Mouse (Mus musculus): Measurements from ENCODE around the gene C1qa. TPM values are rescaled to one million over a fixed set of nuclear protein-coding genes. Genes with fewer than 3 reads are reported as not detected.

The C1qa gene
- polyA plus RNA-seq, 1 experiment from 2014 or later: 26.2 TPM

GRCm38 (mm10) chr4:136876971-136877370 is 21.6 kb downstream of the C1qa start:
- Histone ChIP-seq H3K4me3 (ENCODE audit: low read depth, low read length) (no peak overlapping the region), H3K9me3 (ENCODE audit: low read depth, low read length) (no peaks in the 10 kb centered on the region), H3K36me3 (ENCODE audit: insufficient read depth) (no peaks in the 10 kb centered on the region), H3K27ac (ENCODE audit: low read depth) (no peak overlapping the region), H3K4me1 (ENCODE audit: insufficient read depth) (no peaks in the 10 kb centered on the region), H3K4me2 (no peak overlapping the region), H3K27me3 (ENCODE audit: insufficient read depth, low read length) (no peaks in the 10 kb centered on the region; the same call in 1 of the 2 replicates), H3K9ac (no peak overlapping the region)
- peak; percentile 78 for TF ChIP-seq CTCF (IDR thresholded peaks at IDR 0.05; ENCODE audit: low read depth)
- DNase-seq (peak; percentile 70), ATAC-seq (ENCODE audit: insufficient read depth) (no peak; the same call in 1 of the 2 replicates)
- whole genome bisulfite sequencing: 13% methylated on average over 7 of the region's 7 CpGs

GRCm38 (mm10) chr4:136875012-136875411 is 23.6 kb downstream of the C1qa start:
- DNase-seq (no peak), ATAC-seq (ENCODE audit: insufficient read depth) (no peak)
- no peaks in the 10 kb centered on the region for H3K36me3 ChIP-seq (ENCODE audit: insufficient read depth)
- no peak overlapping the region for H3K9ac ChIP-seq
- no peak overlapping the region for H3K27ac ChIP-seq (ENCODE audit: low read depth)
- H3K4me2 ChIP-seq: no peak overlapping the region
- H3K4me1 ChIP-seq (ENCODE audit: insufficient read depth): no peaks in the 10 kb centered on the region
- 88% methylated on average over 14 of the region's 14 CpGs for WGBS
- no peaks in the 10 kb centered on the region; the same call in 1 of the 2 replicates for H3K27me3 ChIP-seq (ENCODE audit: insufficient read depth, low read length)
- H3K9me3 ChIP-seq (ENCODE audit: low read depth, low read length): no peaks in the 10 kb centered on the region
- no peak overlapping the region for H3K4me3 ChIP-seq (ENCODE audit: low read depth, low read length)
- no peak for TF ChIP-seq CTCF (IDR thresholded peaks at IDR 0.05; ENCODE audit: low read depth)

- TF ChIP-seq CTCF (IDR thresholded peaks at IDR 0.05; ENCODE audit: low read depth): no peak
- no peak overlapping the region for H3K9ac ChIP-seq
- no peaks in the 10 kb centered on the region for H3K36me3 ChIP-seq (ENCODE audit: insufficient read depth)
- H3K27me3 ChIP-seq (ENCODE audit: insufficient read depth, low read length): no peaks in the 10 kb centered on the region; the same call in 1 of the 2 replicates
- no peak overlapping the region for H3K4me2 ChIP-seq
- H3K9me3 ChIP-seq (ENCODE audit: low read depth, low read length): no peaks in the 10 kb centered on the region
- no peak overlapping the region for H3K27ac ChIP-seq (ENCODE audit: low read depth)
- no peak overlapping the region for H3K4me3 ChIP-seq (ENCODE audit: low read depth, low read length)
- ATAC-seq (ENCODE audit: insufficient read depth) (no peak), DNase-seq (peak; percentile 17)
- 66% methylated on average over 6 of the region's 6 CpGs for WGBS
- no peaks in the 10 kb centered on the region for H3K4me1 ChIP-seq (ENCODE audit: insufficient read depth)
These were observed 30.2 kb downstream of the C1qa start for GRCm38 (mm10) chr4:136868371-136868770.

- Histone ChIP-seq H3K27ac (ENCODE audit: low read depth) (no peak overlapping the region), H3K27me3 (ENCODE audit: insufficient read depth, low read length) (no peaks in the 10 kb centered on the region; the same call in 1 of the 2 replicates), H3K9ac (no peak overlapping the region), H3K36me3 (ENCODE audit: insufficient read depth) (no peaks in the 10 kb centered on the region), H3K4me1 (ENCODE audit: insufficient read depth) (no peaks in the 10 kb centered on the region), H3K4me3 (ENCODE audit: low read depth, low read length) (no peak overlapping the region), H3K9me3 (ENCODE audit: low read depth, low read length) (no peaks in the 10 kb centered on the region), H3K4me2 (no peak overlapping the region)
- WGBS: 13% methylated on average over 11 of the region's 12 CpGs
- no peak for ATAC-seq (ENCODE audit: insufficient read depth)
- peak; percentile 69 for DNase-seq
- TF ChIP-seq CTCF (IDR thresholded peaks at IDR 0.05; ENCODE audit: low read depth): no peak
These were observed 30.8 kb downstream of the C1qa start for GRCm38 (mm10) chr4:136867690-136868345.

DNA sequence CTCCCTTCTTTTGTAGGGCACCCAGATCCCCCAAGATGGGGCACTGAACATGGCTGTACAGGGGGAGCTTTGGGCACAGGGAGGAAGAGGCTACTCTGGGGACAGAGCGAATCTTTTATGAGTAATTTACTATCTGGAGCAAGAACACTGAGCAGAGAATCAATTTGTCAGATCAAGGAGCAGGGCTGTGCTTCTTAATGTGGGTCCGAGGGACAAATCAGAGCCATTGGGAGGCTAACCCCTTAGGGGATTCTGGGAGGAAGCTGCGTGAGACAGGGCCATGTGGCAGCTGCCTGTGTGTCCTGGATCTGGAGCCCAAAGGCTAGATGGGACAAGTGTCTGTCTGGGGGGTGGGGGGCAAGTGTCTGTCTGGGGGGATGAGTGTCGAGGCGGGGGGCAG is 33.1 kb downstream of the C1qa start:
- H3K9me3 ChIP-seq (ENCODE audit: low read depth, low read length): no peaks in the 10 kb centered on the region
- H3K4me1 ChIP-seq (ENCODE audit: insufficient read depth): peaks cover 4% of the 10 kb centered on the region; the same call in 1 of the 2 replicates
- H3K36me3 ChIP-seq (ENCODE audit: insufficient read depth): no peaks in the 10 kb centered on the region
- no peak for DNase-seq
- no peak overlapping the region for H3K4me2 ChIP-seq
- H3K27me3 ChIP-seq (ENCODE audit: insufficient read depth, low read length): no peaks in the 10 kb centered on the region; the same call in 1 of the 2 replicates
- no peak overlapping the region for H3K27ac ChIP-seq (ENCODE audit: low read depth)
- no peak for TF ChIP-seq CTCF (IDR thresholded peaks at IDR 0.05; ENCODE audit: low read depth)
- ATAC-seq (ENCODE audit: insufficient read depth): no peak
- H3K9ac ChIP-seq: no peak overlapping the region
- H3K4me3 ChIP-seq (ENCODE audit: low read depth, low read length): no peak overlapping the region
- 60% methylated on average over 5 of the region's 5 CpGs for WGBS

DNA sequence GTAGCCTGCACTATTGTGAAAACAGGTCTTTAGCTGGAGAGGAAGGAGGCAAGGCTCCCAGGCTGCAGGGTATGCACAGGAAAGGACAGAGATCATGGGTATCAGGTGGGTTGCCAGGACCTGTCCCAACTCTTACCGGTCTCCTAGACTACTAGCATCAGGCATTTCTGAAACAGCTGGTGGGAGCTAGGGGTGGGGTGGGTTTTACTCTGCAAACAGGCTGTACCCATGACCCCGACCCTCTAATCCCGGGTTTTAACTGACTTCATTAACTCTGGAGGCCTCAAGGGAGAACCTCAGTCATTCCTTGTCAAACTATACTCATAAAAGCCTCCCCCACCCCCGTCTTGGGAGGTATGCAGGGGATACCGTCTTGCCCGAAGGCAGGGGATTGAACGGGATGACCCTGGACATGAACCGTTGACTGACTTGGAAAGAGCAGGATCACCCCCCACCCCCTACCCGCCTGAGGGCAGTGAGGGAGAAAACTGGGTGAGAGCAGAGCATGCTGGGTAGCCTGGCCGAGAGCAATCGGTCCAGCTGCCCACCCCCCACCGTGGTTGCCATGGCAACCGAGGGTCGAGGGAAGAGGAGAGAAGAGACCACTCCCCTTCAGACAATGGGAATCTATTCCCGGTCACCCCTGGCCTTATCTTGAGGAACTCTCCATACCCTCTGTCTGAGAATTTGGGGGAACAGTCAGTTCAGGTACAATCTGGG is 33.7 kb downstream of the C1qa start:
- ATAC-seq (ENCODE audit: insufficient read depth) (no peak), DNase-seq (no peak)
- no peak for TF ChIP-seq CTCF (IDR thresholded peaks at IDR 0.05; ENCODE audit: low read depth)
- WGBS: 8% methylated on average over 15 of the region's 15 CpGs
- H3K27ac ChIP-seq (ENCODE audit: low read depth): no peak overlapping the region
- H3K4me1 ChIP-seq (ENCODE audit: insufficient read depth): peaks cover 4% of the 10 kb centered on the region; the same call in 1 of the 2 replicates
- H3K4me2 ChIP-seq: no peak overlapping the region
- no peaks in the 10 kb centered on the region for H3K36me3 ChIP-seq (ENCODE audit: insufficient read depth)
- H3K9ac ChIP-seq: no peak overlapping the region
- H3K27me3 ChIP-seq (ENCODE audit: insufficient read depth, low read length): no peaks in the 10 kb centered on the region; the same call in 1 of the 2 replicates
- H3K4me3 ChIP-seq (ENCODE audit: low read depth, low read length): no peak overlapping the region
- H3K9me3 ChIP-seq (ENCODE audit: low read depth, low read length): no peaks in the 10 kb centered on the region

- Histone ChIP-seq H3K27me3 (ENCODE audit: insufficient read depth, low read length) (no peaks in the 10 kb centered on the region), H3K27ac (ENCODE audit: low read depth) (no peak overlapping the region), H3K4me1 (ENCODE audit: insufficient read depth) (peaks cover 4% of the 10 kb centered on the region; the same call in 1 of the 2 replicates), H3K9me3 (ENCODE audit: low read depth, low read length) (no peaks in the 10 kb centered on the region), H3K9ac (no peak overlapping the region), H3K36me3 (ENCODE audit: insufficient read depth) (no peaks in the 10 kb centered on the region), H3K4me3 (ENCODE audit: low read depth, low read length) (no peak overlapping the region), H3K4me2 (no peak overlapping the region)
- WGBS: 47% methylated on average over 9 of the region's 9 CpGs
- DNase-seq (no peak), ATAC-seq (ENCODE audit: insufficient read depth) (no peak)
- TF ChIP-seq CTCF (IDR thresholded peaks at IDR 0.05; ENCODE audit: low read depth): no peak
These were observed 35.1 kb downstream of the C1qa start for GRCm38 (mm10) chr4:136863517-136863916.
